Mouse (Mus musculus) retina, postnatal 7 days (tissue): ENCODE measurements around the gene Tufm.

Source experiments
- DNase-seq: peaks from one replicate; pipeline ENCODE4 v3.0.0-alpha.2; 2012; ENCODE audit warnings: low read depth, low spot score

Gene Tufm

GRCm38 (mm10) chr7:126487052-126487483, at the start of gene Tufm:
Gene Tufm, plus strand, starts transcription at chr7:126487361.
- peak; percentile 97 for DNase-seq

- no peak for DNase-seq
Measured at GRCm38 (mm10) chr7:126440134-126440533, 47.0 kb upstream of the Tufm start.

DNA sequence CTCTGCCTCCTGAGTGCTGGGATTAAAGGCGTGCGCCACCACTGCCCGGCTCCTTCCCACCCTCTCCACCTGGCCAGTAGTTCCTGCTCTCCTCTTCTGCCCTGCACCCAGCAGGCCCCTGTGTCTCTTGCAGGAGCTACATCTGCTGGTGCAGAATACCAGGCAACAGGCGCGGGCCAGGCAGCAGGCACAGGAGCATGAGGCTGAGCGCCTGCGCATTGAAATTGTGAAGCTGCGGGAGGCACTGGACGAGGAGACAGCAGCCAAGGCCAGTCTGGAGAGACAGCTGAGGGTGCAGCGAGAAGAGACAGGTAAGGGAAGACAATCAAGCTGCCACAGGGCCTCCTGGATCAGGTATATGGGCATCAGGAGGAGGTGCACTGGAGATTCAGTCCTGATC, 43.2 kb upstream of the Tufm start:
- DNase-seq: no peak

DNA sequence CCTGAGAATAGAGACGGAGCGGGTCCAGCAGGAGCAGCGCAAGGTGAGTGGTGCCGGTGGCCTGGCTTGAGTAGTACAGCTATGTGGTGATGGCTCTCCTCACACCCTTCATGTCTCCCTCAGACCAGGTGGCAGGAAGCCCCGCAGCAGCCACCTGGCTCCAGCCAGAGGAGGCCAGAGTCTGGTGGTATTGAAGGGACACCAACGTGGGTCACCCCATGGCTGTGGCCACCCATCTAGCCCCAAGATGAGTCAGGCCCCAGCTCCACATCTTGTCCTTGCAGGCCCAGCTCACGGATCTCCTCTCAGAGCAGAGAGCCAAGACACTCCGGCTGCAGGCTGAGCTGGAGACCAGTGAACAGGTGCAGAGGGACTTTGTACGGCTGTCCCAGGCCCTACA, 42.6 kb upstream of the Tufm start:
- no peak for DNase-seq

DNA sequence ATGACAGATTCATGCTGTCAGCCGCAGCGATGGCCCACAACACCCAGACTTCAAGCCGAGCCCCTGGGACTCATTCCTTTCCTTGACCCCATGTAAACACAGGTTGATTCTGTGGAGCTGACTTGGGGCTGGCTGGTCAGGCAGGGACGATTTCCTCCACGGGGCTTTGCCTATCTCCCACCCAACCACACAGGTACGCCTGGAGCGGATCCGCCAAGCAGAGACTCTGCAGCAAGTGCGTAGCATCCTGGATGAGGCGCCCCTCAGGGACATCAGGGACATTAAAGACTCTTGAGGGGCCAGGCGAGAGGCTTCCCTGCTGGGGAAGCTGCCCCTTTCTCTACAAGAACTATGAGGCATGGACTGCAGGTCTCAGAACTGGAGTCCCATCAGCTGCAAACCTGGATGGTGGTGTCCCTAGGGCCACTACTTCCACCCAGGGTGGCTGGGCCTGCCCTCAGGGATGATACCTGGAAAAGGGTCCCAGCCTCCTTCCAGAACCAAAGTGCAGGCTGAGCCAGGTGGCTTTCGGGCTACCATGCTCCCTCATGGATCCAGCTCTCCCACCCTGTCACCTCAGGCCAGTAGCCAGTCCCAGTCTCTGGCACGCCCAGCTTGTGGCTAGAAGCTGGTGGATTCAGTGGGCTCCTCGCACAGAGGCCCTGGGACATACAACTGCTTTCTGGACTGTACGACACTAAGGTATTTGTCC, 41.9 kb upstream of the Tufm start:
- DNase-seq: no peak

GRCm38 (mm10) chr7:126446217-126446616, 40.9 kb upstream of the Tufm start:
- DNase-seq: no peak

DNA sequence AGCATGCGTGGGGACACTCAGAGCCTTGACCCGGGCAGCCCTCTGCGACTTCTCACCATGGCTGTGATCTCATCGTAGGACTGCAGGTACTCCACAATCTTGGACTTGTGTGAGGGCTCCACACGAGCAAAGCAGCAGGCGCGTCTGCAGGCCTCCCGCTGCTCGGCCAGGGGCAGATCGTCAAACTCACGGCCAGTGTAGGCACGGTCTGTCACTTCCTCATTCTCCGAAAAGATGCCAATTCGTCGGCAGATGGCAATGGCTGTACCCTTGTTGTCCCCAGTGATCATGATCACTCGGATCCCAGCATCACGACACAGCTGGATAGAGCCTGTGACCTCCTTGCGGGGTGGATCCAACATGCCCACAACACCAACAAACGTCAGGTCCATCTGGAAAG, 38.7 kb upstream of the Tufm start:
- DNase-seq: no peak

- no peak for DNase-seq
Measured at GRCm38 (mm10) chr7:126449991-126450390, 37.2 kb upstream of the Tufm start.

GRCm38 (mm10) chr7:126450641-126451040, 36.5 kb upstream of the Tufm start:
- no peak for DNase-seq

DNA sequence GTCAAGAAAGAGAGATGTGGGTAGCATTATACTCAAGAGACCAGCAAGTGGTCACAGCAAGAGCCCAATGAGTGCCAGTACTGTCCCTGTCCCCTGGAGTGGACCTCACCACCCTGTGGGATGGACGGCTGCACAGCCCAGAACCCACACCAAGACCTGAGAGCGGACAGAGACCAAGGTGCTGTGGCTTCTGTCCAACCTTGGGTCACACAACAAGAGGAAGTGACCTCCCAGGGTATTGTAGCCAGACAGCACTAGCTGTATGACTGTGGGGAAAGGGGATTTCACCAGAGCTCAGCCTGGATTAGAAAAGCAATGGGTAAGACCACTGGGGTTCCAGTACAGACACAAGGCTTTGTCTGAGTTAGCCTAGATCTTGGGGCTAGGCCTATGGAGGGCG, 34.9 kb upstream of the Tufm start:
- DNase-seq: no peak

- DNase-seq: no peak
Measured at GRCm38 (mm10) chr7:126453861-126454260, 33.3 kb upstream of the Tufm start.

DNA sequence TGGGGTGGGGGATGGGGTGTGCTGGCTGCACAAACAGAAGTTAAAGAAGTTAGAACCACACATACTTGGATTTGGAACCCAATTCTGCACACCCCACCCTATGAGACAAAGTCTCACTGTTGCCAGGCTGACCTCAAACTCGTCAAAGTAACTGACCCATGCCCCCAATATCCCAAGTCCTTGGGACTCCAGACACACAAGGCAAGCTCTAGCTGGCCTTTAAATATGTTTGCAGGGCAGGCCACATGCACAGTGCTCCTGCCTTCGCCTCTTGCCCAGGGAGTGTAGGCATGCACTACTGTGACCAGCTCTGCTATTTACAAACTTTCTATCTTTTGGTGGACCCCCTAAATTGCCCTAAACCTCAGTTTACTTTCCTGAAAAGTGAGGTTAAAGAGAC, 31.9 kb upstream of the Tufm start:
- DNase-seq: no peak

DNA sequence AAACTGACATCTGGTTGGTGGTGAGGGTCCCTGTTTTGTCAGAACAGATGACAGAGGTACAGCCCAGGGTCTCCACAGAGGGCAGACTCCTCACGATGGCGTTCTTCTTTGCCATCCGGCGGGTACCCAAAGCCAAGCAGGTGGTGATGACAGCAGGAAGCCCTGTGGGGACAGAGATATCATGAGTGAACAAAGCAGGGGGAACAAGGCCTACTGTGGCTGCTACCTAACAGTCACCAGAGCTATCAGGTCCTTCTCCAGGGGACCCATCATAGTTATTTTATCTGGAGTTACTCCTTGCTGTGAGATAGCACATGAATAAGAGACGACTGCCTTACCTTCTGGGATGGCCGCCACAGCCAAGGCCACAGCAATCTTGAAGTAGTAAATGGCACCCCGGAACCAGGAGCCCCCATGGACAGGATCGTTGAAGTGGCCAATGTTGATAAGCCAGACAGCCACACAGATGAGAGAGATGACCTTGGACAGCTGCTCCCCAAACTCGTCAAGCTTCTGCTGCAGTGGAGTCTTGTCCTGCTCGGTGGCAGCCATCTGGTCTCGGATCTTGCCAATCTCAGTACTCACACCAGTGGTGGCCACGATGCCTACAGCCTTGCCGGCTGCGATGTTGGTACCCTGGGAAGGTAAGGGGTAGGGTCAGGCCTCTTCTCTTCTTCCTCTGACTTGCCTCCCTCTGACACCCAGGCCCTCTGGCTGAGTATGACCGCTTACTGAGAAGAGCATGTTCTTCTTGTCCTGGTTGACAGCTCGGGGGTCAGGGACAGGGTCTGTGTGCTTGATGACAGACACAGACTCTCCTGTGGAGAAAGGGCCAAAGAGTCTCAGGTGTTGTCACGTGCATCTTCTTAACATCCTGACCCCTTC, 30.5 kb upstream of the Tufm start:
- DNase-seq: no peak

GRCm38 (mm10) chr7:126458225-126458624, 28.9 kb upstream of the Tufm start:
- no peak for DNase-seq

DNA sequence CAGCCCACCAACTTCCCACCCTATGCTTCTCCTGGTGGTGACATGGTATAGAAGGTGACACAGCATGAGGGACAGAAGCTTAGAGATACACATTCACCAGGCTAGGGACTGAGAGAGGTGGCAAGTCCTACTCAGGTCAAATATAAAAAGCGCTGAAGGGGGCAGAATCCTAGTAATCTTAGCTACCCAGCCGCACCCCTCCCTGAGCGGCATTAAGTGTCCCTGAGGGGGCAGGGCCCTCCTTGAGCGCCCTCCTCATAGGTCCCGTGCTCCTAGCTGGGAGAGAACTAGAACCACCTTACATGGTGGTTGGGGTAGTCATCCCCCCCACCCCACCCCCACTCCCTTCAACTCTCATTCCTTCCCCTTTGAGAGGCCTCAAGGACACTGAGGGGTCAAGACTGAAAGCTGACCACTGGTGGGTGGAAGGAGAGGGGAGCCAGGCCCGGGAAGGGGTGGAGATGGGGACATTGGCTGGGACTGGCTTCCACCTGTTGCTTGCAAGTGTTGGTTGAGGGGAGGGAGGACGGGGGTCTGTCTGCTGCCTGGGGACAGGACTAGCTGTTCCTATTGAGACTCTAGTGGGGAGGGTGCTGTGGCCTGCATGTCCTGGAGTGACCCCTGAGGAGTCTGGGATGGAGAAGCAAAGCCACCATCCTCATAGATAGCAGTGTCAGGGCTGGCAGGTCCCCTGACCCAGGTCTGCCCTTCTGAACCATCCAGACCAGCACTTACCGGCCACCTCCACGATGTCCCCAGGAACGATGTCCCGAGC, 28.1 kb upstream of the Tufm start:
- DNase-seq: no peak

DNA sequence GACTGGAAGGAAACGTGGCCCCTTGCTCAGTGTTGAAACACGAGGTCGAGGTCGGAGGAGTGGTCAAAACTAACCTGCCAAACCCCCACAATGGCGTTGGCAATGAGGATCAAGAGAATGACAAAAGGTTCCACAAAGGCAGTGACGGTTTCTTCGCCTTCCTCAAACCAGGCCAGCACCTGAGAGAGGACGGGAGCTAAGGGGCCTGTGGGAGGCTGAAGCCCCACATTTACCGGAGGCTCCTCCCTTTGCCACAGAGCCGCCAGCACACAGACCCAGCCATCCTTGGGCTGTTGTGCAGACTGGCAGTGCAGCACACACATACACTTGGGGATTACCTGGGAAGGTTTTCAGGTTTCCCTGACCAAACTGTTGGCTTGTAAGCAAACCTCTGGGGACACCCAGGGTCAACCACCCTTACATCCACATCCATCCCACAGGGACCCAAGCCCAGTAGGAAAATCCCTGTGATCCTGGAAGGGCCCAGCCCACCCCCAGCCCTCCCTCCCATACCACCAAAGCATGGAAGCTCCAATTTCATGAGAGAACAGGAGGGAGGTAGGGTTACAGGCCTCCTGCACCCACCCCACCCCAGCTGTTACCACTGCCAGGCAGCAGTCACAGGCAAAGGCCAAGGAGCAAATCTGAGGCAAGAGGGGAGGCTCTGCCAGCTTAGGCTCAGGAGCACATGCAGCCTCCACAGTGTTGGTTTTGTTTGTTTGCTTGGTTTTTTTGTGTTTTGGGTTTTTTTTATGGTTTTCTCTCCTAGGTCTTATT, 26.4 kb upstream of the Tufm start:
- DNase-seq: no peak

DNA sequence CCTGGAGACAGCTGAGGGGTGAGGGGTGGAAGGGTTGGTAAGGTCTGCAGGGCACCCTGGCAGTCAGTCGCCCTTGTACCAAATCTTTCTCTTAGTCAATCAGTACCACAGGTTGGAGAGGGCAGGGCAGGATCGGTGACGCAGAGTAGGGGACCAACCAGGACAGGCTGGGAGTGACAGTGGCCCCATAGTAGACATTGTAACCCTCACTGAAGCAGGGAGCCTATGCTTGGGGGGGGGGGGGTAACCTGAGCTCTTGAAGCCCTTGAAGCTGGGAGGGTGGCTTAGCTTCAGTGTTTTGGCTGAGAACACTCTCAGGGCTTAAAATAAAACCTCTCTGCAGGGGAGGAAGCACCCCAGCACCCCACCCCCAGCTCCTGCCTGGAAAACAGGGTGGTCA, 25.5 kb upstream of the Tufm start:
- DNase-seq: no peak

DNA sequence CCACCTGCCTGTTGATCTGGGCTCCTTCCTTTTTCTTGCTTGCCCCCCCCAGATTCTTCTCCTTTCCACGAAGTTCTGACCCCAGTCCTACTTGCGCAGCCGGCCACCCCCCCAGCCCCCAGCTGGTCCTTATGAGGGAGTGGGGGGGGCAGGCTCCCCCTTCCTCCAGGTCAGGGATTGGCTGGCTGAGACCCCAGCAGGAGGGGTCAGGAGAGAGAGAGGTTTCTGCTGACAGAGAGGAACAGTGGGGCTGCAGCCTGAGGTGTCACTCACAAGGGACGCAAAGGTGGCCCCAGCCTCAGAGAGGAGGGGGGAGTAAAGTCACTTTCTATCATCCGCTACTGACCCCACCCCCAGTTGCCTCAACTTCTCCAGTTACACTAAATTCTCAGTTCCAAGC, 24.2 kb upstream of the Tufm start, which contains the start of gene Atp2a1:
Gene Atp2a1 (minus strand): TSS at position 105 of the 400 bp plus-strand sequence.
- DNase-seq: no peak

GRCm38 (mm10) chr7:126463547-126463946, 23.6 kb upstream of the Tufm start:
- DNase-seq: no peak

- no peak for DNase-seq
Measured at GRCm38 (mm10) chr7:126464121-126464520, 23.0 kb upstream of the Tufm start.

DNA sequence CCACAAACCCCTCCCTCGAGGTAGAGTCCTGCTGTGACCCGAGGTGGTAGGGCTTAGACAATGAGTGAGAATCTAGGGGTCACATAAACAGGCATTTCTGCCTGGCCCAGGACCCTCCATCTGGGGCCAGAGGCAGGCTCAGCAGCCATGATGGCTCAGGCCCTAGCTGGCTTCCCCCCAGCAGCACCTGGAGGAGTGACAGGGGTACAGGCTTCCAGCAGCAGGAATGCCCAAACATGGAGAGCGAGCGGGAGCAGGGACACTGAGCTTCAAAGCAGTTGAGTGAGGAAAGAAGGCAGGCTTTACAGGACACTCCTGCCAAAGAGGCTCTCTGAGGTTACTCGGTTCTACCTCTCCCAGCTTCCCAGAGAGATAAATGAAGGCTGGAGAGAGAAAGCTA, 22.3 kb upstream of the Tufm start:
- DNase-seq: no peak
